Mouse (Mus musculus) adrenal gland, adult 8-10 months (tissue): Measurements from ENCODE around the gene Dnpep. TPM values are rescaled to one million over a fixed set of nuclear protein-coding genes. Genes with fewer than 3 reads are reported as not detected.

Experiments
- DNase-seq: peaks from one replicate; pipeline ENCODE4 v3.0.0; 2022
- total RNA-seq, 4 experiments: library from RNA; stranded (reverse); gene quantifications; 2 replicates each; pipeline ENCODE4 v1.2.4; 2022

The Dnpep gene
- total RNA-seq, 4 experiments from 2014 or later, result 101 to 112 (median 104) TPM

DNA sequence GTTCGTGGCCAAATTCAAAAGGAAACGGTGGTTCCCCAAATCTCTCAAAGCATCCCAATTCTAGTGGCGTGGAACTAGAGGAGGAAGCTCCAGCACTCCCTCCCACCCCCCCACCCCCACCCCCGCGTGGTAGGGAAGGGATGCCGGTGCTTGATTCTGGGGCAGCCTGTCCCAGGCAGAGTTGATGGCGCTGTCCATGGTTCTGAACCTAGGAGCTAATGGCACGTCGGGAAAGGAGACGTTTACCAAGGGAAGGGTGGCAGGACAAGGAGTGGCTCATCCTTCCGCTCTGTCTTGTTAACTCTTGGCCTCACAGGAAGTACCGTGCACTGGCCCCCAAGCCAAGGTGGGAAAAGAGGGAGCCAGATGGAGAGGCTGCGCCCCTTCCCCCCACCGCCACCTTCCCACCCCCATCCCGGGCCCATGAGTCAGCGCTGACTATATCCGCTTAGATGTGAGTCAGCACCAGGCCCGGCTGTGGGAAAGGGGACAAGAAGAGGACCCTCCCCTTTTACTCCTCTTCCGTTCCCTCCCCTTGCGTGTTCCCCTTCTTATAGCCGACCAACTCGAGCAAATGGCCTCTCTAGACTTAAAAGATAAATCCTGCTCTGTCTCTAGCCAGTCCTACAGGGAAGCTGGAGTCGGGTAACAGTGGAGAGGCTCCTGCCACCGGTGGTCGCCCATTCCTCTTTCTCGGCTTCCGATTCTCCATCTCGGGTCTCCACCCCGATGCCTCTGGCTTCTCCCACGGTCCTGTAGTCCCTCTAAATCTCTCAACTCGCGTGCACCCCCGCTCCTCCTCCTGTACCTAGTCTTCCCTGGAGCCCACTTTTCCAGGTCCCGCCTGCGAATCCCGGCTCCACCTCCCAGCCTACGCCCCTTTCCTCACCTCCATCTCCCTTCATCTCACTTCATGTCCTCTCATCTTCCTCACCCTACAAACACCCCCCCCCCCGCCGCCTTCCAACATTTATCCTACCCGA, 54.5 kb downstream of the Dnpep start:
- no peak for DNase-seq

DNA sequence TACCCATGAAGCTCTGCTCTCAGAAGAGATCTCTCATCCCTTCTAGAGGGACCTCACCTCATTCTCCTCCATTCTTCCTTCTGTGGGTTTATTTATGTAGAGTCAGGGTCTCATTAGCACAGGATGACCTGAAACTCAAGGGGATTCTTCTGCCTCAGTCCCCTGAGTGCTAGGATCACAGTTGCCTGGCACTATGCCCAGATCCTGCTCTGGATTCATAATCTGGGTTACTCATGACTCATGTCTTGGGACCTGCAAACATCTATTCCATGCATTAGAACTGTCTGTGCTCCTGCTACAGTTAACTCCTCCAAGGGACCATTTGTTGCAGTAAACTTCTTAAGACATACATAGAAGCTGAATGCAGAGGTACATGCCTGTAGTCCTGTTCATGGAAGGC, 56.5 kb downstream of the Dnpep start:
- no peak for DNase-seq

Other genes starting within 250 kb of the Dnpep start
- gene Nhej1, start 192.8 kb downstream of the Dnpep start, total RNA-seq, result 1 to 10 TPM; 5.7 to 7.3 (median 7.2) TPM
- under 1 TPM; 0.15 to 0.77 (median 0.29) TPM for gene Slc23a3, start 184.1 kb downstream of the Dnpep start, total RNA-seq
- 10 to 100 TPM; 38.5 to 48.6 (median 43.4) TPM for gene Cnppd1, start 175.3 kb downstream of the Dnpep start, total RNA-seq
- 100 to 1,000 TPM in 3 of 4 experiments, 10 to 100 TPM in 1; 98.5 to 113 (median 104) TPM for gene Retreg2, start 175.2 kb downstream of the Dnpep start, total RNA-seq
- 10 to 100 TPM; 34.2 to 39.7 (median 36.2) TPM for gene Zfand2b, start 149.3 kb downstream of the Dnpep start, total RNA-seq
- gene Abcb6, start 137.6 kb downstream of the Dnpep start, total RNA-seq, result 10 to 100 TPM; 20.9 to 32.9 (median 31.4) TPM
- gene Ankzf1, start 125.8 kb downstream of the Dnpep start, total RNA-seq, result 10 to 100 TPM; 17.0 to 28.2 (median 22.8) TPM
- gene Atg9a, start 125.8 kb downstream of the Dnpep start, total RNA-seq, result 10 to 100 TPM; 41.9 to 52.6 (median 47.6) TPM
- 10 to 100 TPM; 19.4 to 49.8 (median 33.2) TPM for gene Glb1l, start 107.2 kb downstream of the Dnpep start, total RNA-seq
- gene Stk16, start 107.2 kb downstream of the Dnpep start, total RNA-seq, result 100 to 1,000 TPM; 102 to 131 (median 120) TPM
- 10 to 100 TPM; 43.5 to 54.4 (median 49.1) TPM for gene Tuba4a, start 98.1 kb downstream of the Dnpep start, total RNA-seq
- not detected for gene A630095N17Rik, start 85.9 kb downstream of the Dnpep start, total RNA-seq
- gene Dnajb2, start 81.6 kb downstream of the Dnpep start, total RNA-seq, result 100 to 1,000 TPM in 3 of 4 experiments, 10 to 100 TPM in 1; 85.7 to 111 (median 108) TPM
- 10 to 100 TPM; 59.0 to 80.7 (median 66.5) TPM for gene Ptprn, start 53.5 kb downstream of the Dnpep start, total RNA-seq
- gene Resp18, start 39.6 kb downstream of the Dnpep start, total RNA-seq, result 100 to 1,000 TPM; 143 to 279 (median 188) TPM
- 10 to 100 TPM; 13.3 to 16.4 (median 15.6) TPM for gene Des, start 42.3 kb upstream of the Dnpep start, total RNA-seq
- gene Speg, start 57.3 kb upstream of the Dnpep start, total RNA-seq, result 10 to 100 TPM; 13.7 to 32.9 (median 22.2) TPM
- 100 to 1,000 TPM in 1 of 4 experiments, 10 to 100 TPM in 3; 56.5 to 103 (median 92.0) TPM for gene Gmppa, start 117.9 kb upstream of the Dnpep start, total RNA-seq
- 10 to 100 TPM in 2 of 4 experiments, 1 to 10 TPM in 2; 4.9 to 11.1 (median 8.4) TPM for gene Asic4, start 132.4 kb upstream of the Dnpep start, total RNA-seq
- 10 to 100 TPM; 56.6 to 72.7 (median 67.0) TPM for gene Chpf, start 161.3 kb upstream of the Dnpep start, total RNA-seq
- gene Tmem198, start 161.5 kb upstream of the Dnpep start, total RNA-seq, result 1 to 10 TPM; 2.5 to 5.8 (median 3.0) TPM
- 100 to 1,000 TPM in 1 of 4 experiments, 10 to 100 TPM in 3; 71.0 to 109 (median 87.5) TPM for gene Obsl1, start 188.5 kb upstream of the Dnpep start, total RNA-seq
- gene Inha, start 189.1 kb upstream of the Dnpep start, total RNA-seq, result 10 to 100 TPM; 22.8 to 56.9 (median 34.3) TPM
- 10 to 100 TPM; 19.1 to 34.9 (median 31.3) TPM for gene Stk11ip, start 203.5 kb upstream of the Dnpep start, total RNA-seq
- 100 to 1,000 TPM; 124 to 271 (median 199) TPM for gene Slc4a3, start 228.3 kb upstream of the Dnpep start, total RNA-seq